Mouse (Mus musculus) heart, postnatal 10 days (tissue): ENCODE results near the gene Gimap1. TPM values are rescaled to one million over a fixed set of nuclear protein-coding genes. Genes with fewer than 3 reads are reported as not detected.

Experiments used
- DNase-seq, 2 experiments: peaks; one replicate each; pipeline ENCODE4 v3.0.0; 2021
- intact Hi-C: fragments of 180-260 bp; cut with DNase I; formaldehyde crosslinking; loops from one replicate; pipeline ENCODE4 v1.15.1; 2025
- total RNA-seq, 2 experiments: library from RNA; stranded (reverse); gene quantifications; 2 replicates each; pipeline ENCODE4 v1.2.3; 2021

Gene Gimap1
- total RNA-seq, 2 experiments from 2014 or later = 19.1 to 20.3 TPM

DNA sequence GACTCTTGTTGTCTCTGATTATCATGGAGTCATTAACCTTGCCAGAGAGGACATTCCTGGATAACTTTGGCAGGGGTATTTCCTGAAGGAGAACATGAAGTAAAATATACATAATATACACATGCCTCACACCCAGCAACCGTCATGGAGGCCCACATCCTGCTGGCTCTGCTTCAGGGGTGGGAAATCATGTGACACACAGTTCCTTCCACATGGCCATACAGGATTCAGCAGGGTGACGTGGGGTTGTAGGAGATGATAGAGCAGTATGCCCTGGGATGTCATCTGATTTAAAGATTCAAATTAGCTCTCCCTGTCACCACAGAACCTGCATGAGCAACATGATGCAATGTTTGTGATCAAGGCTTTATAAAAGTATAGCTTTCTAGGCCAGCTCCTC, 49.0 kb downstream of the Gimap1 start:
- intact Hi-C loops = no loop called here
- DNase-seq = no peak

Other genes with a start within 250 kb of the Gimap1 start
- gene Atp6v0e2, start 201.4 kb upstream of the Gimap1 start, total RNA-seq = 10 to 100 TPM; 14.4 to 15.7 TPM
- gene Lrrc61, start 184.3 kb upstream of the Gimap1 start, total RNA-seq = 10 to 100 TPM; 12.4 to 16.7 TPM
- 100 to 1,000 TPM in 1 of 2 experiments, 10 to 100 TPM in 1; 86.7 to 106 TPM for gene Rarres2, start 166.3 kb upstream of the Gimap1 start, total RNA-seq
- not detected for gene Gm45021, start 149.4 kb upstream of the Gimap1 start, total RNA-seq
- gene Repin1, start 145.2 kb upstream of the Gimap1 start, total RNA-seq = 10 to 100 TPM; 24.3 to 27.7 TPM
- 1 to 10 TPM in 1 of 2 experiments, not detected in 1; 5.4 TPM for gene Gm44965, start 145.1 kb upstream of the Gimap1 start, total RNA-seq
- gene Zfp775, start 137.0 kb upstream of the Gimap1 start, total RNA-seq = 1 to 10 TPM; 5.8 to 5.9 TPM
- gene AI854703, start 112.3 kb upstream of the Gimap1 start, total RNA-seq = under 1 TPM; 0.50 to 0.89 TPM
- 10 to 100 TPM; 11.0 to 14.0 TPM for gene Gimap8, start 91.8 kb upstream of the Gimap1 start, total RNA-seq
- 1 to 10 TPM; 6.0 to 7.5 TPM for gene Gimap9, start 62.9 kb upstream of the Gimap1 start, total RNA-seq
- 10 to 100 TPM; 46.9 to 57.4 TPM for gene Gimap4, start 54.5 kb upstream of the Gimap1 start, total RNA-seq
- 10 to 100 TPM; 73.8 to 74.5 TPM for gene Gimap6, start 30.8 kb upstream of the Gimap1 start, total RNA-seq
- gene Gm28053, start 20.4 kb upstream of the Gimap1 start, total RNA-seq = 1 to 10 TPM; 5.0 to 6.6 TPM
- gene Gimap7, start 20.4 kb upstream of the Gimap1 start, total RNA-seq = not detected
- gene Gimap5, start 7.1 kb downstream of the Gimap1 start, total RNA-seq = 10 to 100 TPM; 10.1 to 13.3 TPM
- gene Gimap3, start 31.8 kb downstream of the Gimap1 start, total RNA-seq = under 1 TPM; 0.45 to 0.72 TPM
- gene Tmem176a, start 101.9 kb downstream of the Gimap1 start, total RNA-seq = 10 to 100 TPM; 22.4 to 27.5 TPM
- gene Tmem176b, start 102.4 kb downstream of the Gimap1 start, total RNA-seq = 10 to 100 TPM; 72.1 to 81.8 TPM
- gene Aoc1, start 133.8 kb downstream of the Gimap1 start, total RNA-seq = not detected
- gene 1600015I10Rik, start 190.8 kb downstream of the Gimap1 start, total RNA-seq = not detected
- gene Doxl2, start 235.9 kb downstream of the Gimap1 start, total RNA-seq = not detected
- not detected for gene Svs1, start 247.8 kb downstream of the Gimap1 start, total RNA-seq